Mouse (Mus musculus) C2C12 (cell line): ENCODE measurements around the gene Kcnk5.

Experiments used
- CTCF ChIP-seq: IDR thresholded peaks from one replicate; pipeline ENCODE4 v1.5.1; 2011; ENCODE audit not compliant: control insufficient read depth, insufficient read depth, insufficient read length
- MAX ChIP-seq: IDR thresholded peaks from one replicate; pipeline ENCODE4 v1.6.1; 2011; ENCODE audit warnings: mild to moderate bottlenecking, control low read depth
- MYOG ChIP-seq: IDR thresholded peaks from one replicate; pipeline ENCODE4 v1.6.1; 2011; ENCODE audit not compliant: control insufficient read depth, insufficient read length; ENCODE audit errors: extremely low read depth
- USF1 ChIP-seq: IDR thresholded peaks from one replicate; pipeline ENCODE4 v1.6.1; 2011; ENCODE audit warnings: low read depth, mild to moderate bottlenecking, control low read depth, moderate library complexity

GRCm38 (mm10) chr14:20189751-20190150, 8.1 kb upstream of the Kcnk5 start:
- TF ChIP-seq CTCF (no peak), MYOG (no peak), MAX (no peak), USF1 (no peak)
